9 mouse cellular contexts compared by ENCODE assay signal in the genomic region with DNA sequence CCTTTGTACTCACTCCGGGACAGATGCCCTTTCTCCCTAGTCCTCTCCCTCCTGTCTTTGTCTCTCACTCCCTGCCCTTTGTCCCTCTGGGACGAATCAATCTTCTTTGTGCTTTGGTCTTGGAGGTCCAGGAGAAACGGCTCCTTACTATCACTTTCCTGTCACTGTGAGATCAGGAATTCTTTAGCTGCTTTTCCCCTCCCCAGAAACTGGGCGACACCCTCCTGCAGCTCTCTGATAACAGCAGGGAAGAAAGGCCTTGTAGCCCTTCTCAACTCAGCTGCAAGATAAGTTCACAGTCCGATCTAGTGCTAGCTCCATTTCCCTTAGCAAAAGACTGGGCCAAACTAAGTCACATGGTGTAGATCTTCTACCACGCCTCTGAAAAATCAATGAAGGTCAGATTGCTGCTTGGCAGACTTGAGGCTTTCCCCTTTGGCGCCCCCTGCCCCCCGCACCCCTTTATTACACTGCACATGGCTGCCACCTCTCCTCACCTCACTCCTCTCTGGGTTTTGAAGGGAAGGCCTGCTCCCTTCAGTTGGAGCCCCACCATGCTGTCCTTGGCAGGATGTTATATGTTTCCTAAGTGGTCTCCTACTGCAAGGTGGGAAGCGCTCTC. TPM values are rescaled to one million over a fixed set of nuclear protein-coding genes. Genes with fewer than 3 reads are reported as not detected.
DNase-seq lines count a peak whose midpoint lies in the region; ATAC-seq lines count a peak whose summit lies in the region.
"Had no signal": no experiment of that assay in that cellular context is flagged by ENCODE, and none has a peak within 500 bp of the region (broad histone marks: within the 10 kb centered on the region; RNA-seq: fewer than 3 reads in every experiment).

No protein-coding gene starts in this region.

- no peak overlapping the region for H3K4me3 ChIP-seq in midbrain, embryonic 11.5 days (ENCODE audit: low read depth, low read length)
- no peak overlapping the region for H3K4me3 ChIP-seq in midbrain, embryonic 15.5 days
- no peak overlapping the region for H3K4me3 ChIP-seq in neural tube, embryonic 13.5 days
- H3K4me3 ChIP-seq: megakaryocyte, embryonic 14.5 days had no signal

- H3K4me1 ChIP-seq in midbrain, embryonic 11.5 days (ENCODE audit: control insufficient read depth, insufficient read depth, low read length), result peaks cover 7% of the 10 kb centered on the region
- H3K4me1 ChIP-seq in midbrain, embryonic 15.5 days, result 0 out of 2 replicates have a peak, but pooled peaks cover 1% of the 10 kb centered on the region
- peaks cover 15% of the 10 kb centered on the region for H3K4me1 ChIP-seq in neural tube, embryonic 13.5 days (replicated peaks)

- H3K9me3 ChIP-seq in midbrain, embryonic 11.5 days (ENCODE audit: control insufficient read depth, low read length), result no peaks in the 10 kb centered on the region
- no peaks in the 10 kb centered on the region for H3K9me3 ChIP-seq in midbrain, embryonic 15.5 days
- no peaks in the 10 kb centered on the region for H3K9me3 ChIP-seq in neural tube, embryonic 13.5 days
- H3K9me3 ChIP-seq: megakaryocyte, embryonic 14.5 days had no signal

- H3K27ac ChIP-seq in midbrain, embryonic 11.5 days (ENCODE audit: low read depth, low read length), result no peak overlapping the region
- no peak overlapping the region for H3K27ac ChIP-seq in midbrain, embryonic 15.5 days
- no peak overlapping the region for H3K27ac ChIP-seq in neural tube, embryonic 13.5 days (replicated peaks)

- peak; percentile 52 for DNase-seq in CD4-positive, CD25-positive, alpha-beta regulatory T cell, adult 2 months (ENCODE audit: low read depth, low spot score)
- peak; percentile 90 for DNase-seq in midbrain, embryonic 11.5 days (ENCODE audit: low spot score, missing footprints)
- peak; percentile 25 for DNase-seq in induced T-regulatory cell, adult 2 months (ENCODE audit: low read depth)
- DNase-seq in cerebellum, adult 9-10 months, result no peak
- DNase-seq in frontal cortex, postnatal 36 days (ENCODE audit: low spot score in 2 of 2), result no peak

- H3K9ac ChIP-seq in midbrain, embryonic 11.5 days (ENCODE audit: low read length), result no peak overlapping the region
- no peak overlapping the region for H3K9ac ChIP-seq in midbrain, embryonic 15.5 days
- H3K9ac ChIP-seq in neural tube, embryonic 13.5 days, result peak overlapping the region; percentile 36; the same call in 1 of the 2 replicates

- H3K27me3 ChIP-seq in midbrain, embryonic 11.5 days (ENCODE audit: control insufficient read depth, insufficient read depth, low read length), result peaks cover 7% of the 10 kb centered on the region
- H3K27me3 ChIP-seq in midbrain, embryonic 15.5 days (replicated peaks), result no peaks in the 10 kb centered on the region
- H3K27me3 ChIP-seq in neural tube, embryonic 13.5 days, result no peaks in the 10 kb centered on the region
- H3K27me3 ChIP-seq: megakaryocyte, embryonic 14.5 days had no signal

- H3K4me2 ChIP-seq in midbrain, embryonic 11.5 days, result no peak overlapping the region; the same call in 1 of the 2 replicates
- no peak overlapping the region for H3K4me2 ChIP-seq in midbrain, embryonic 15.5 days
- H3K4me2 ChIP-seq in neural tube, embryonic 13.5 days, result no peak overlapping the region

- ATAC-seq in CD4-positive, CD25-positive, alpha-beta regulatory T cell, adult 4 months, result no peak
- 0 out of 2 replicates have a peak, but pooled peaks have one; percentile 30 for ATAC-seq in midbrain, embryonic 11.5 days (ENCODE audit: low FRiP score)
- ATAC-seq in midbrain, embryonic 15.5 days (replicated peaks), result no peak
- no peak for ATAC-seq in neural tube, embryonic 13.5 days (ENCODE audit: low read depth)

- no peaks in the 10 kb centered on the region for H3K36me3 ChIP-seq in midbrain, embryonic 11.5 days (ENCODE audit: control insufficient read depth, insufficient read depth, low read length)
- peaks cover 9% of the 10 kb centered on the region; the same call in 1 of the 2 replicates for H3K36me3 ChIP-seq in midbrain, embryonic 15.5 days (replicated peaks)
- H3K36me3 ChIP-seq in neural tube, embryonic 13.5 days, result peaks cover 22% of the 10 kb centered on the region

- 19% methylated on average over 9 of the region's 9 CpGs for WGBS in midbrain, embryonic 11.5 days
- whole genome bisulfite sequencing in midbrain, embryonic 15.5 days, result 16% methylated on average over 9 of the region's 9 CpGs
- WGBS in neural tube, embryonic 13.5 days, result 17% methylated on average over 9 of the region's 9 CpGs

RNA-seq across cellular contexts. Expression of gene BC017158, which starts 8.9 kb away (rescaled TPM):
- polyA plus RNA-seq in CD4-positive, CD25-positive, alpha-beta regulatory T cell, adult 4 months (2017; shearing (Covaris generic)), result 10 to 100 TPM in 1 of 2 experiments, 1 to 10 TPM in 1; 7.2 to 10.5 TPM
- polyA plus RNA-seq in midbrain, embryonic 11.5 days (2014; fragmentation: Nextera tagmentation; extraction: Ambion mirVana), result 19.1 and 21.0 TPM in 2 replicates
- 21.6 and 24.6 TPM in 2 replicates for polyA plus RNA-seq in midbrain, embryonic 15.5 days (2015; fragmentation: Nextera tagmentation; extraction: Ambion mirVana)
- 19.1 and 19.7 TPM in 2 replicates for polyA plus RNA-seq in neural tube, embryonic 13.5 days (2015; fragmentation: Nextera tagmentation; extraction: Ambion mirVana)

RNA-seq across cellular contexts. Expression of gene Slc5a2, which starts 23.6 kb away (rescaled TPM):
- polyA plus RNA-seq in CD4-positive, CD25-positive, alpha-beta regulatory T cell, adult 4 months (2017; shearing (Covaris generic)), result under 1 TPM in 1 of 2 experiments, not detected in 1; 0.98 TPM
- 0.16 TPM in 1 of 2 replicates, not detected in the other for polyA plus RNA-seq in midbrain, embryonic 11.5 days (2014; fragmentation: Nextera tagmentation; extraction: Ambion mirVana)
- 0.12 TPM in 1 of 2 replicates, not detected in the other for polyA plus RNA-seq in midbrain, embryonic 15.5 days (2015; fragmentation: Nextera tagmentation; extraction: Ambion mirVana)
- not detected in 2 replicates for polyA plus RNA-seq in neural tube, embryonic 13.5 days (2015; fragmentation: Nextera tagmentation; extraction: Ambion mirVana)

RNA-seq across cellular contexts. Expression of gene Tgfb1i1, which starts 42.4 kb away (rescaled TPM):
- 1 to 10 TPM; 1.2 to 1.8 TPM for polyA plus RNA-seq in CD4-positive, CD25-positive, alpha-beta regulatory T cell, adult 4 months (2017; shearing (Covaris generic))
- 32.2 and 34.3 TPM in 2 replicates for polyA plus RNA-seq in midbrain, embryonic 11.5 days (2014; fragmentation: Nextera tagmentation; extraction: Ambion mirVana)
- polyA plus RNA-seq in midbrain, embryonic 15.5 days (2015; fragmentation: Nextera tagmentation; extraction: Ambion mirVana), result 23.3 and 24.2 TPM in 2 replicates
- polyA plus RNA-seq in neural tube, embryonic 13.5 days (2015; fragmentation: Nextera tagmentation; extraction: Ambion mirVana), result 33.4 and 37.0 TPM in 2 replicates

RNA-seq across cellular contexts. Expression of gene 9130023H24Rik, which starts 51.2 kb away (rescaled TPM):
- polyA plus RNA-seq in CD4-positive, CD25-positive, alpha-beta regulatory T cell, adult 4 months (2017; shearing (Covaris generic)), result 1 to 10 TPM; 4.8 to 5.0 TPM
- 13.7 and 14.2 TPM in 2 replicates for polyA plus RNA-seq in midbrain, embryonic 11.5 days (2014; fragmentation: Nextera tagmentation; extraction: Ambion mirVana)
- 8.1 and 8.5 TPM in 2 replicates for polyA plus RNA-seq in midbrain, embryonic 15.5 days (2015; fragmentation: Nextera tagmentation; extraction: Ambion mirVana)
- polyA plus RNA-seq in neural tube, embryonic 13.5 days (2015; fragmentation: Nextera tagmentation; extraction: Ambion mirVana), result 9.4 and 9.8 TPM in 2 replicates

RNA-seq across cellular contexts. Expression of gene Armc5, which starts 51.9 kb away (rescaled TPM):
- polyA plus RNA-seq in CD4-positive, CD25-positive, alpha-beta regulatory T cell, adult 4 months (2017; shearing (Covaris generic)), result 1 to 10 TPM; 3.9 to 4.1 TPM
- polyA plus RNA-seq in midbrain, embryonic 11.5 days (2014; fragmentation: Nextera tagmentation; extraction: Ambion mirVana), result 5.8 and 7.1 TPM in 2 replicates
- polyA plus RNA-seq in midbrain, embryonic 15.5 days (2015; fragmentation: Nextera tagmentation; extraction: Ambion mirVana), result 14.2 and 16.2 TPM in 2 replicates
- polyA plus RNA-seq in neural tube, embryonic 13.5 days (2015; fragmentation: Nextera tagmentation; extraction: Ambion mirVana), result 12.7 and 14.6 TPM in 2 replicates

Comparison
In these comparisons a context has a peak if more than half of its experiments do, and no peak if none do; other contexts are left out.
1. DNase-seq: peak in CD4-positive, CD25-positive, alpha-beta regulatory T cell, adult 2 months (single experiment), midbrain, embryonic 11.5 days (single experiment) and induced T-regulatory cell, adult 2 months (single experiment); none in cerebellum, adult 9-10 months (single experiment) and frontal cortex, postnatal 36 days (0 of 2).